Mouse (Mus musculus) bone marrow macrophage, adult 2 months (primary cell): ENCODE results near the gene Inpp5a. TPM values are rescaled to one million over a fixed set of nuclear protein-coding genes. Genes with fewer than 3 reads are reported as not detected.

ENCODE experiments used
- H3K27ac ChIP-seq: 2 replicates; pipeline ENCODE4 v1.5.1; 2012; ENCODE audit warnings: low read depth, low read length; ENCODE audit not compliant: insufficient read depth
- H3K4me1 ChIP-seq: 2 replicates; pipeline ENCODE4 v1.6.1; 2012; ENCODE audit warnings: low read length; ENCODE audit not compliant: control insufficient read depth, insufficient read depth
- H3K4me3 ChIP-seq: 2 replicates; pipeline ENCODE4 v1.5.1; 2012; ENCODE audit warnings: mild to moderate bottlenecking, low read length, moderate library complexity; ENCODE audit not compliant: insufficient read depth
- CTCF ChIP-seq: IDR thresholded peaks from 2 replicates; pipeline ENCODE4 v1.5.1; 2012; ENCODE audit warnings: low read depth, mild to moderate bottlenecking, low read length, moderate library complexity
- POLR2A ChIP-seq: IDR thresholded peaks from 2 replicates; pipeline ENCODE4 v1.6.1; 2012; ENCODE audit warnings: mild to moderate bottlenecking, low read depth, low read length, borderline replicate concordance
- polyA plus RNA-seq: library from polyadenylated mRNA; stranded (reverse); fragments of >200 nt; gene quantifications from 2 replicates; pipeline ENCODE4 v1.2.4, GENCODE M21; 2012; ENCODE audit not compliant: missing spikeins, insufficient read depth, insufficient read length

The Inpp5a gene
- polyA plus RNA-seq, 1 experiment = 16.2 TPM

DNA sequence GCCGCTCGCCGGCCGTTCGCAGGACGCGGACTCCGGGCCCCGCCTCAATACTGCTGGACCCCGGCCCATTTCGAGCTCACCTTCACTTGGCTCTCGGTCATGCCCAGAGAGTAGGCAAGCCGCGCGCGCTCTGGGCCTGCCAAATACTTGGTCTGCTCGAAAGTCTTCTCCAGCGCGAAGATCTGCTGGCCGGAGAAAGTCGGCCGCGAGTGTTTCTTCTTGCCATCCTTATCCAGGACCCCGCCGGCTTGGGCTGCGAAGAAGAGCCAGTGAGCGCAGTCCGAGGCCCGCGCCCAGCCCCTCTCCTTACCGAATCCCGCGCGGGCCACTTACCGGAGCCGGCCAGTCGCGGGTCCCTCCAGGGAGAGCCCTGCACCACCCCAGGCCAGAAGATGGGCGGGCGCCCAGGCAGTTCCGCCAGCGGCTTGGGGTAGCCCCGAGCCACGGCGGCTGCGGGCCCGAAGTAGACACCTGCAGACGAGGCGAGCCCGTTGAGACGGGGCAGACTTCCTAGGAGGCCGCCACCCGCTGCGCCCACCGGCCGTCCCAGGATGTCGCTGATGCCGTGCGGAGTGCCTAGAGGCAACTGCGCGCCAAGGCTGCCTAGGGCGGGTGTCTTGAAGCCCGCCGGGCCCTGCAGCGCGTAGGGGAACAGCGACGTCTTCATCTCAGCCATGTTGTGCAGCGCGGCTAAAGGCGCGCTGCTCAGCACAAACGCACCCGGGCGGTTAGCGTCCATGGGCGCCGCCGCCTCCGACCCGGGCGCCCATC is 193.1 kb downstream of the Inpp5a start:
- TF ChIP-seq CTCF = no peak
- TF ChIP-seq POLR2A = no peak
- peak overlapping the region; percentile 15; the same call in 1 of the 2 replicates for H3K4me3 ChIP-seq

DNA sequence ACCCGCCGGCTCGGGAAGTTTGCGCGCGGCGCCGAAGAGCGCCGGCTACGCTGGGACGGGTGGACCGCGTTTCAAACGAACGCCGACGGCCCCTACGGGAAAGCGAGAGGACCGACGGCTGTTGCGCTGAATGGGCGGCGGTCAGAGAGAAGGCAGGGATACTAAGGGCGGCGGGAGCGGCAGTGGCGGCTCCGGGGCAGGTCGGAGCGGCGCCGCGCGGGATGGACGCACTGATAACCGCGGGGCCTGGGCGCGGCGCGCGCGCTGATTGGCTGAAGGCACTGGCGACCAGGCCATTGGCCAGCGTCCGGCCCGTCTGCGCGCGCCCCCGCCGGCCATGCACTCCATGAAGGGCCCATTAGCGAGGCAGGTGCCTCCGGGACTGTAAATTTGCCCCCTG is 193.7 kb downstream of the Inpp5a start, which contains the start of gene Nkx6-2:
Gene Nkx6-2, minus strand, starts transcription at position 203 of the 400 bp plus-strand sequence.
- Histone ChIP-seq H3K4me1 (no peaks in the 10 kb centered on the region), H3K27ac (no peak within 1 kb of the TSS), H3K4me3 (peak within 1 kb of the TSS; percentile 15; the same call in 1 of the 2 replicates)
- TF ChIP-seq CTCF = no peak
- no peak for TF ChIP-seq POLR2A

More for the DNA sequence above, 193.1 kb downstream of the Inpp5a start:
- H3K27ac ChIP-seq = no peak overlapping the region
- no peaks in the 10 kb centered on the region for H3K4me1 ChIP-seq

DNA sequence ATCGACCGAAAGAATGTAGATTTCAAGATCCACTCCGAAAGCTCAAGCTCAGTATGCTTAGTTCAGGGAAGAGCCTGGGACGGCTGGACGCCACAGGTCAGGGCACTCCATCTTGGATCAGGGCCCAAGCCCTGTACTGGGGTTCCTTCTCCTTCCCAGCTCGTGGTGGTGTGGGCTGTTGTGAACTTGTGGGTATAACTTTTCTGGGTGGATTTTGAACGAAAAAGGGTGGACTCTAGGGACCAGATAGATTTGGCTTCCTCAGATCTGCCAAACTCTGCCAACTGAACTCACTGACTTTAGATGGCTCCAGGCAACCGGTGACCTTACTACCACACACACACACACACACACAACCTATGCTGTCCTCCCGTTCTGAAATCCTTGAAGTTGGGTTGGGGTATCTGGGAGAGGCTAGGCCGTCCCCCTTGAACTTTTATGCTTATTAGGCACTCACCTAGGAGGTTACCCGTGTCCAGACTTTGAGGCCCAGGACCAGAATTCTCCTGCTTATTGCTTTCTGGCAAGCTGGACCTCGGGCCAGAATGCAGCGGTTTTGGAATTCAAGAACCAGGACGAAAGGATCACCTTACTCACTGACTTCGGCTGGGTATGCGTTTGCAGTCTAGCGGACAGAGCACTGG is 194.3 kb downstream of the Inpp5a start:
- H3K4me1 ChIP-seq = no peaks in the 10 kb centered on the region
- TF ChIP-seq POLR2A = no peak
- no peak for TF ChIP-seq CTCF
- no peak overlapping the region for H3K27ac ChIP-seq
- no peak overlapping the region for H3K4me3 ChIP-seq

DNA sequence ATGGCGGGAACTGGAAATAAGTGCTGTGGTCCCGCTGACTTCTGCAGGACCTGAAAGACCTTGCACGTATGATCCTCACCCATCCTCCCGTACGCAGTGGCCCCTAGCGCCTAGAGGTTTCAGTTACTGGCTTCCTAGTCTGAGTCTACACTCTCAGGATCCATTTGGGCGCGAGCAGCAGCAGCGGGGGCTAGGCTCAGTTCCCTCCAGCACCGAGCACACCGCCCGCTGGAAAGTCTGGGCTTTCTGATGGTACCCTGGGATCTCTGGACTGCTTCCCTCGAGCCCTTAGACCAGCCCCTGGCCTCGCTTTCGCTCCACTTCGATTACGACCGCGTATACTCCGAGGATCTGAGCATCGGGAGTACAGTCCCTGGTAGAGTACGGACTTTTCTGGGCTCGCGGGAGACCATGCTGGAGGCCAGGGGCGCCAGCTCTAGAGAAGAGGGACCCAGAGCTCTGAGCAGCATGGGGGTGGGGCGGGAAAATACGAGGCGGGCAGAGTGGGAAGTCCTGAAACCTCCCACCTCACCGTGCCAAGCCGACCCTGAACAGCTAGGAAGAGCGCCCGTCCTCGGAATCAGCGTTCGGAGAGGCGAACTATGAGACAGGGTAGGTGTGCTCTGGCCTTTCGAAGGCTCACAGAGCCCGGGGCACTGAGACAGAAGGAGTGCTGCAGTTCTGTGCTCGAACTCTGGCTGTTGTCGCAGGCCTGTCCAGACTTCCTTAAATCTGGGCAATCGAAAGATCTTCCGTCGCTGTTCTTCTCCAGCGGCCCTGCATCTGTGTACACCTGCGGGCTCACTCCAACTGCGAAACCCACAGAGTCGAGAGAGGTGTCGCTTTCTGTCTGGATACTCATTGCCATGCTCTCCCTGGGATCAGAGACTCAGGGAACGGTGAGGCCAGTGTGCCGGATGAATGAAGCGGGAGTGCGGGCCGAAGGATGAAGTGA is 195.6 kb downstream of the Inpp5a start:
- TF ChIP-seq POLR2A (no peak), CTCF (no peak)
- Histone ChIP-seq H3K4me3 (peak overlapping the region; percentile 25), H3K4me1 (0 out of 2 replicates have a peak, but pooled peaks cover 2% of the 10 kb centered on the region), H3K27ac (no peak overlapping the region)

DNA sequence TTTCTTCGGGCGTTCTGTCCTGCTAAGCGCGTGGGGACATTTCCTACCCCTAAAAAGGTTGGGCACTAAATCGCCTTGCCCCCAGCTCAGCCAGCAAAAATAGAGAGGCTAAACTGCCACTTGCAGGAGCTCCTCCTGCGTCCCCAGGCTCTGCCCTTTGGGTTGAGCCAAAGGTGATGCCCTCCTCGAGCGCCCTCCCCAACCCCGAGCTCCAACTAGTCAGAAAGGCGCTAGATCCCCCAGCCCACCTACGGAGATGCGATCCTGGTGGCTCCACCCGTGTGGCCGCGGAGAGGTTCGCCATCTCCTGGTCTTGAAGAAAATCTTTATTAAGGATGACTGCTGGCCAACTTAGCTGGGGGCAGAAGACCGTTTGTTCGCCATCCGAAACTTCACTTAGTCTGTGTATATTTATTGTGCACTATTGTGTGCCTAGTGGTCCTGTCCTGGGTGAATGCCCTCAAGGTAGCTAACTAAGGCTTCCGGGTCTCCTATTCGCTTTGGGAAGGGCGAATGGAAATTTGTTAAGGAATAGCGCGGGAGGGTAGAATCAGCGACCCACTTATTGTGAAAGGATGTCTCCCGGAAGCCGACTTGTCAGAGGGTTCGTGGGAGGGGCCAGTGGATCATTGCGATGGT is 196.4 kb downstream of the Inpp5a start:
- TF ChIP-seq CTCF = no peak

DNA sequence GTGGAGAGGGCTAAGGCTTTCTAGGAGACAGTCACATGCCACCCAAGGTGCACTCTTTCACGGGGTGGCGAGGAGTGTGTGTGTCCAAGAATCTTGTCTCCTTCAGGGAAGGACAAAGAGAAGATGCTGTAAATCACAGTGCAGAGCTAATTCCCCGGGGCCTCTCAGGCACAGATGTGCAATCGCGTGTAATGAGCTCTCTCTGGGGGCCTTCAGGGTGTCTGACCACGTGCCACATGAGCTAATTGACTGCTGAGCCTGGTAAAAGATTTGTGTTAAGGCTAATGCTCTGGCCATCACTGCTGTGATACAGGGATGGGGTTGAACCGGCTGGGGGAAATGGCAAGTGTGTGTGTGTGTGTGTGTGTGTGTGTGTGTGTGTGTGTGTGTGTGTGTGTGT is 199.0 kb downstream of the Inpp5a start:
- H3K27ac ChIP-seq = no peak overlapping the region
- no peak overlapping the region for H3K4me3 ChIP-seq
- H3K4me1 ChIP-seq = 0 out of 2 replicates have a peak, but pooled peaks cover 2% of the 10 kb centered on the region
- TF ChIP-seq CTCF (no peak), POLR2A (no peak)

More for the DNA sequence above, 196.4 kb downstream of the Inpp5a start:
- Histone ChIP-seq H3K4me1 (0 out of 2 replicates have a peak, but pooled peaks cover 2% of the 10 kb centered on the region), H3K4me3 (no peak overlapping the region), H3K27ac (no peak overlapping the region)

DNA sequence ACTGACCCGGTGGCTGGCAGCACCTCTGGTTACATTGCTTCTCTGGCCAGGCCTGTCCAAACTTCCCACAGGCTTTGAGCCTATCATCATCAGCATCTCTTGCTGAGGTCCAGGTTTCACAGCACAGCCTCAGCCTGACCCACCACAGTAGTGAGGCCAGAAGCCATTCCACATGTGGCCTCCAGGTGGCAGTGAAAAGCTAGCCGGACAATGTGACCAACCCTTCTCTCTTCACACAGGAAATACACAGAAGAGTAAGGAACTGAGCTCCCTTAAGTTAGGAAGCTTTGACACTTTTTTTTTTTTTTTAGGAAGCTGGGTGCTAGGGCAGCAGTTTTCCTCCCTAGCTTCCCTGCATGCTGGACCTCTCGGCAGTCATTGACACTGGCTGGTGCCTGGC is 201.4 kb downstream of the Inpp5a start:
- TF ChIP-seq CTCF = no peak
- no peak for TF ChIP-seq POLR2A

DNA sequence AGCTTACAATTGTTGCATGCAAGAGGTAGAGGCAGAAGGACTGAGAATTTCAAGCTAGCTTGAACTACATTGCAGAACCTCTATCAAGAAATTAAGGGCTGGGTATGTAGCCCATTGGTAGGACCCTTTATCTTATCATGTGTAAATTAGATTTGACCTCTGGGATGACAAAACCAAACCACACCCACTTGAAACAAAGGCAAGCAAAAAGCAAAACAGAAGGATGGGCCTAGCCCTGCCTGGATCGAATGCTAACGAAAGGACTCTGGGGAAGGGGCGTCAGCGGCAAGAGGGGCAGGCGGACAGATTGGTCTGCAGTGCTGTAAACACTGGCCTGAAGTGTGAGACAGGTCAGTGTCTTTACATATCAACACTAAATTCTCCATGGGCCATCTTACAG is 202.4 kb downstream of the Inpp5a start:
- 0 out of 2 replicates have a peak, but pooled peaks cover 2% of the 10 kb centered on the region for H3K4me1 ChIP-seq
- TF ChIP-seq POLR2A = no peak
- no peak for TF ChIP-seq CTCF
- no peak overlapping the region for H3K27ac ChIP-seq
- no peak overlapping the region for H3K4me3 ChIP-seq

More for the DNA sequence above, 201.4 kb downstream of the Inpp5a start:
- H3K27ac ChIP-seq = no peak overlapping the region
- H3K4me3 ChIP-seq = no peak overlapping the region
- H3K4me1 ChIP-seq = 0 out of 2 replicates have a peak, but pooled peaks cover 2% of the 10 kb centered on the region

DNA sequence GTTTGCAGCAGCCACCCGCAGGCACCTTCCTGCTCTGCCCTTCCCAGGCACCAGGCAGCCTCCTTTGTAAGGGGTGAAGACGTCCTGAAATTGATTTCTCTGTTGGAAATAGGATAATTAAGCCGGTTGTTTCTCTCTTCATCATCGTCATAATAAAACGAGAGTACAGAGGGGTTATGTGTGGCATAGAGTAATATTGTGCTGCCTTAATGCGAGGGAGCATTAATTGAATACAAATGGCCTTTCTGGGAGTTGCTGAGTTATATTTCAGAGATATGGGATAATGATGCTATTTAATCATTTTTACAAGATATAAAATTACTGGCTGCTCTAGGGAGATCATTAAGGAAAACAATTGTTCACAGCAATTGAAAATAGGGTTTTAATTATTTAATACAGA is 206.4 kb downstream of the Inpp5a start:
- no peak overlapping the region for H3K4me3 ChIP-seq
- no peaks in the 10 kb centered on the region for H3K4me1 ChIP-seq
- no peak for TF ChIP-seq POLR2A
- H3K27ac ChIP-seq = no peak overlapping the region
